Mouse (Mus musculus) neural tube, embryonic 14.5 days (tissue): Measurements from ENCODE around the gene Il12rb1. TPM values are rescaled to one million over a fixed set of nuclear protein-coding genes. Genes with fewer than 3 reads are reported as not detected.

ENCODE experiments used
- ATAC-seq: fragments of 200-750 bp; cut with Nextera tagmentation; 2 replicates; pipeline ENCODE4 v1.8.0; 2017; ENCODE audit warnings: low read depth, mild to moderate bottlenecking, moderate TSS enrichment, moderate library complexity
- H3K27ac ChIP-seq: fragments of 300-500 bp; sonication (generic); 2 replicates; pipeline ENCODE4 v1.5.1; 2014; ENCODE audit warnings: low read depth, mild to moderate bottlenecking, control low read depth, low read length, moderate library complexity, mixed read lengths
- H3K27me3 ChIP-seq: fragments of 300-500 bp; sonication (generic); 2 replicates; pipeline ENCODE4 v1.6.1; 2014; ENCODE audit warnings: low read length; ENCODE audit not compliant: control insufficient read depth, insufficient read depth
- H3K36me3 ChIP-seq: fragments of 300-500 bp; sonication (generic); 2 replicates; pipeline ENCODE4 v1.6.1; 2014; ENCODE audit warnings: low read length, mixed read lengths; ENCODE audit not compliant: control insufficient read depth, insufficient read depth
- H3K4me1 ChIP-seq: fragments of 300-500 bp; sonication (generic); 2 replicates; pipeline ENCODE4 v1.6.1; 2014; ENCODE audit warnings: low read length; ENCODE audit not compliant: control insufficient read depth, insufficient read depth
- H3K4me2 ChIP-seq: fragments of 300-500 bp; sonication (generic); 2 replicates; pipeline ENCODE4 v1.6.1; 2014; ENCODE audit warnings: mild to moderate bottlenecking, low read depth, low read length, control low read depth
- H3K4me3 ChIP-seq: fragments of 300-500 bp; sonication (generic); 2 replicates; pipeline ENCODE4 v1.5.1; 2014; ENCODE audit warnings: low read depth, low read length, control low read depth, mixed read lengths
- H3K9ac ChIP-seq: fragments of 300-500 bp; sonication (generic); replicated peaks from 2 replicates; pipeline ENCODE4 v1.6.1; 2014; ENCODE audit warnings: low read depth, mild to moderate bottlenecking, control low read depth, low read length, mixed read lengths
- H3K9me3 ChIP-seq: fragments of 300-500 bp; sonication (generic); 2 replicates; pipeline ENCODE4 v1.6.1; 2016; ENCODE audit warnings: low read length; ENCODE audit not compliant: control insufficient read depth
- WGBS: fragments of 180-500 bp; shearing (Covaris S2); extraction: QIAGEN DNeasy Blood & Tissue Kit; methylation state at CpG from one replicate; pipeline ENCODE4 v1.1.7; 2014; 5-methylcytosine and 5-hydroxymethylcytosine counted together
- polyA plus RNA-seq: library from polyadenylated mRNA; unstranded; fragments of >200 nt; fragmentation: Nextera tagmentation; extraction: Ambion mirVana; gene quantifications from 2 replicates; pipeline ENCODE4 v1.2.1, GENCODE M21; 2014

The Il12rb1 gene
- polyA plus RNA-seq, 1 experiment from 2014 or later: not detected

DNA sequence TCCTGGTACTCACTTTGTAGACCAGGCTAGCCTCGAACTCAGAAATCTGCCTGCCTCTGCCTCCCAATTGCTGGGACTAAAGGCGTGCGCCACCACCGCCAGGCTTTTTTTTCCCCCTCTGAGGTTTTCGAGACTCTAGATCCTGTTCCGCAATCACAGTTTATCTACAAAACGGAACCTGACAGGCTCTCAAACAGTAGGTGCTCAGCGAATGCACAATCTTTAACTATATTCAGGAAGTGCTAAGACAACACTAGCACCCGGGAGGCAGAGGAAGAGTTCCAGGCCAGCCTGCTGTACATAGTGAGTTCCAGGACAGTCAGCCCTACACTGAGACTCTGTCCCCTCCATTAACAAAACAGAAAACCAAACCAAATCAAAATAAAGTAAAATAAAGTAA is 42.9 kb upstream of the Il12rb1 start:
- Histone ChIP-seq H3K4me1 (peaks cover 9% of the 10 kb centered on the region), H3K9me3 (no peaks in the 10 kb centered on the region), H3K4me3 (no peak overlapping the region), H3K27me3 (no peaks in the 10 kb centered on the region), H3K9ac (no peak overlapping the region), H3K36me3 (peaks cover 25% of the 10 kb centered on the region), H3K4me2 (no peak overlapping the region), H3K27ac (no peak overlapping the region)
- WGBS: 81% methylated on average over 9 of the region's 9 CpGs
- ATAC-seq: no peak

DNA sequence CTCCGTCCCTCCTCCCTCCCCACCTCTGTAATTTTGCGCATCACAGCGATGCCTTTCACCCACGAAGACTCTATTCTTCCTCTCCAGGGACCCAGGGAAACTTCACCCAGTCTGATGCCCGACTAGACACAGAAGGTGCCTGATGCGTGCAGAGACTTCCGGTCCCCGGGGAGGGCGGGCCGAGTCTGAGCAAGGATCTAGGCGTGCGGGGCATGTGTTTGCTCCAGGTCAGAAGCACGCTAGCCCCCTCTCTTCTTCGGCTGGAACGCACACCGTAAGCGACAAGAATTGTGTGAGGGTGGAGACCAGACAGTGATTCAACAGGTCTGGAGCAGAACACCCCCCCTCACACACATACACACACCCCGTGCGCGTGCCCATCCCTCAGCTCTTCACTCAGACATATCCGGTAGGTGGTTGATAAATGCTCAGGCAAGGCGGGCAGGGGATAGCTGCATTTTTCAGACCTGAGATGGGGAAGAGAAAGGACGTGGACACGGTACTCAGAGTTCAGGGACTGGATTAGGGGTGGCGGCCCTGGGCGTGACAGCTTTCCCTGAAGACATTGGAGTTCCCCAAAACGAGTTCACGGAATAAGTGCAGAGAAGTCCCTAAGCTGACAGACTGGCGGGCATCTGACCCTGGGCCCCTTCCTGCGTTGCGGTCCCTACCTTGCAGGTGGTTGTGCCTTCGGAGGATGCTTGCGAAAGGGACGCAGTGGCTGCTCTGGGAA is 42.2 kb upstream of the Il12rb1 start:
- WGBS: 3% methylated on average over 34 of the region's 34 CpGs
- no peak for ATAC-seq
- peak overlapping the region; percentile 42 for H3K4me2 ChIP-seq
- no peak overlapping the region for H3K27ac ChIP-seq
- no peaks in the 10 kb centered on the region for H3K9me3 ChIP-seq
- no peaks in the 10 kb centered on the region for H3K27me3 ChIP-seq
- peaks cover 32% of the 10 kb centered on the region for H3K36me3 ChIP-seq
- peaks cover 6% of the 10 kb centered on the region; the same call in 1 of the 2 replicates for H3K4me1 ChIP-seq
- H3K9ac ChIP-seq: peak overlapping the region; percentile 39; the same call in 1 of the 2 replicates
- no peak overlapping the region for H3K4me3 ChIP-seq

DNA sequence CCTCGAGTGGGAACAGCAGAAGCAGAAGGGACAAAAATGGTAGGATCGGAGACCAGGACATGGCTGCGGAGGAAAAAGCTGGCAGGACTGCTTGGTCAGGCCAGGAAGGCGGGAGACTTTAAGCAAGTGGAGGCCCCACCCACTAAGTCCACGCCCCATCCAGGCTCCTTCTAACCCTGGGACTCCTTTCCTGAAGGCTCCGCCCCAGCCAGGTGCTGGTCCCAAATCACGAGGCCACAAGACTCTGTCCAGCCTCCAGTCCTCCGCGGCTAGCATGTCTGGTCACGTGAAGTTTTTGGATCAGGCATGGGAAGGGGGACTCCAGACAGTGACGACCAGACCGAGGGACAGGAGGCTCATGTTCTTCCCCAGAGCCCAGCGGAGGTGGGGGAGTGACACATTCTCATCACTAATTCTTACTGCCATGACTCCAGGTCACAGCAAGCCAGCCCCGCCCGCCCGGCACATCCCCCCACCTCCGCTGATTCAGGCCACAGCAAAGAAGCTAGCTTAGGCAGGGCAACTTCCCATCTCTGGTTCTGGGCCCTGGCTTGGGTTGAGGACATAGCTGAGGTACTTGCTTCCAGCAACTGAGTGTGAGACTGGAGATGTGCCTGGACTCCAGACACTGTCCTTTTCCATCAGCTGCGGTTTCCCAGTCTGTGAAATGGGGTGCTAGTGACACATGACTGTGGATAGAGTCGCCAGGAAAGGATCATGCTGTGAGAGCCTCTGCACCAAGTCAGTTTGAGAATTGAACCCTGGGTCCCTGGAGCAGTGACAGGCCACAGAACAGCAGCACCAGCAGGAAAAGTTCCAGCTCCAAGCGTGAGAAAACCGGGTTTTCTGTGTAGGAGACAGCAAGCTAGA is 41.4 kb upstream of the Il12rb1 start:
- no peak for ATAC-seq
- Histone ChIP-seq H3K9ac (peak overlapping the region; percentile 39), H3K9me3 (no peaks in the 10 kb centered on the region), H3K36me3 (peaks cover 40% of the 10 kb centered on the region), H3K4me1 (peaks cover 3% of the 10 kb centered on the region; the same call in 1 of the 2 replicates), H3K27ac (no peak overlapping the region), H3K4me2 (peak overlapping the region; percentile 42; the same call in 1 of the 2 replicates), H3K4me3 (no peak overlapping the region), H3K27me3 (no peaks in the 10 kb centered on the region)
- WGBS: 9% methylated on average over 21 of the region's 21 CpGs

DNA sequence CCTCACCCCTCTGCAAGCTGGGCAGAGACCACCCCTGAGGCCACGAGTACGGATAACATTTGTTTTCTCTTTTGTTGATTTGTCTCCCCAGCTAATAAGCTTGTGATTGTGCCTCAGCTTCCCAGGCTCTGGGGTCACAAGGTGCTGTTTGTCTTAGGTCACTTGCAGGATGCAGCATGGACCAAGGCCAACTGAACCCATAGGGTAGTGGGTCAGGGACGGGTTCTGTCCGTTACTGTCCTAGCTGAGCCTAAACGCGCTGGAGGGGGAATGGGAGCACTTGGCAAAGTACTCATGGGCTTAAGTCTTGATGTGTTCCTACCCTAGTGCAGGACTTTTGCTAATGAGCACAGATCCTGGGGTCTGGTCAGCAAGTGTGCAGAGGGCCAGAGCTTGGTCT is 40.7 kb upstream of the Il12rb1 start:
- Histone ChIP-seq H3K4me2 (no peak overlapping the region), H3K4me3 (no peak overlapping the region), H3K27ac (no peak overlapping the region), H3K9ac (no peak overlapping the region), H3K27me3 (no peaks in the 10 kb centered on the region), H3K4me1 (peaks cover 3% of the 10 kb centered on the region; the same call in 1 of the 2 replicates), H3K36me3 (peaks cover 45% of the 10 kb centered on the region), H3K9me3 (no peaks in the 10 kb centered on the region)
- no peak for ATAC-seq
- WGBS: 86% methylated on average over 6 of the region's 6 CpGs

DNA sequence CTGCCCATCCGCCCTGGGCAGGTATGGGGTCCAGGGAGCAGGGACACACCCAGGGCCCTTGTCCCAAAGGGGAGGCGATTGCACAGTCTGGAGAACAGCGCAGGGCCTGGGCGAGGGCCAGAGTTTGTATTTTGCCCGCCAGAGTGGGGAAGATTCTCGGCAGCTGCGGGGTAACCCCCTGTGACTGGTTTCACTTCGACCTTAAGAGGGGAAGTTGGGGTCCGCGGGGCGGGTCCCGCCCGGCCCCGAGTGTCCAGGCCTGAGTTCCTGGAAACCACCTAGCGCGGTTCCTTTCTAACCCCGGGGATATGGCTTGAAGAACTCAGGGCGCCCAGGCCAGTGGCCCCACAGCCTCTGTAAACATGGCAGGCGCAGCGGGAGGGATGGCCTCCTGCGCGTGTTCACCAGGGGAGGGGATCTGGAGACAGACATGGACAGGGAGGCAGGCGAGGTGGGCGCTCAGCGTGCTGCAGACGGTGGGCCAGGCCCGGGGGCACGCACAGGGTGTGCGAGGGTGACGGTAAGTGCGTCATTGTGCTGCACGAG is 39.9 kb upstream of the Il12rb1 start:
- 96% methylated on average over 32 of the region's 32 CpGs for WGBS
- Histone ChIP-seq H3K4me3 (no peak overlapping the region), H3K27me3 (no peaks in the 10 kb centered on the region), H3K9ac (no peak overlapping the region), H3K9me3 (no peaks in the 10 kb centered on the region), H3K36me3 (peaks cover 45% of the 10 kb centered on the region), H3K4me1 (peaks cover 7% of the 10 kb centered on the region), H3K27ac (no peak overlapping the region), H3K4me2 (no peak overlapping the region)
- ATAC-seq: no peak

DNA sequence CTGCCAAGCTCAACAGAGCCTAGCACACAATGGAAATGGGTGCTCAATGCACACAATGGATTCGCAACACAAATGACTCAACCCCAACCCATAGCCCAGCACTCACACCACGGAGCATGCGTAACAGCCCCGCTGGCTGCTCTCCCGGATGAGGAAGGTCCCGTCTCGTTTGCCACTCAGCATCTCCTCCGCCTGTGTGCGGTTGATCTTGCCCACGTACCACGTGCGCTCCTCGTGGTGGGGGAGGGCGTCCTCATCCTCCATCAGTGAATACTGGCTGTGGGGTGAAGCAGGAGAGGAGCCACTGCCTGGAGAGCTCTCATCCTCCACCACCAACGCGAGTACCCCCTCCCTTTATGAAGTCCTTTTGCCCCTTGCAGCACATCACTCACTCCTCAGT is 39.3 kb upstream of the Il12rb1 start:
- no peak overlapping the region for H3K4me3 ChIP-seq
- peak; percentile 19; the same call in 1 of the 2 replicates for ATAC-seq
- H3K9me3 ChIP-seq: no peaks in the 10 kb centered on the region
- H3K4me1 ChIP-seq: peaks cover 13% of the 10 kb centered on the region
- no peaks in the 10 kb centered on the region for H3K27me3 ChIP-seq
- 86% methylated on average over 16 of the region's 16 CpGs for WGBS
- H3K4me2 ChIP-seq: no peak overlapping the region
- no peak overlapping the region for H3K9ac ChIP-seq
- H3K27ac ChIP-seq: no peak overlapping the region
- H3K36me3 ChIP-seq: peaks cover 46% of the 10 kb centered on the region

DNA sequence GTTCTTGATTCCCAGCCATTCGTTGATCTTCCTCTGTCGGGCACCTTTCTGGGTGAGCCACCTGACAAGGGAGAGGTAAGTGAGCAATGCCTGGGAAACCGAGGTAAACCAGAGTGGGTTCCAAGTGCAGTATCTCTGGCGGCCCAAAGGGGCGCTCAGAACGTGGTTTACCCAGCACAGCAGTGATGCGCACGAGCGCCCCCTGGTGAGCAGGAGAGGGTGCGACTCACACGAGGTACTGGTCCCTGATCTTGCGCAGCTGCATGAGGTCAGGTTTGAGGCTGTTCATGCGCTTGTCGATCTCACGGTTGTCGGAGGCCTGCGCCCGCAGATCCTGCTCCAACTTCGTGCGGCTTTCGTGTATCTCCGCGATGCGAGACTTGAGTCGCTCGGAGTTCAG is 38.9 kb upstream of the Il12rb1 start:
- Histone ChIP-seq H3K4me1 (peaks cover 17% of the 10 kb centered on the region), H3K4me2 (no peak overlapping the region), H3K36me3 (peaks cover 50% of the 10 kb centered on the region), H3K27ac (no peak overlapping the region), H3K27me3 (no peaks in the 10 kb centered on the region), H3K4me3 (no peak overlapping the region), H3K9ac (no peak overlapping the region), H3K9me3 (no peaks in the 10 kb centered on the region)
- ATAC-seq: peak; percentile 73
- WGBS: 8% methylated on average over 26 of the region's 26 CpGs

DNA sequence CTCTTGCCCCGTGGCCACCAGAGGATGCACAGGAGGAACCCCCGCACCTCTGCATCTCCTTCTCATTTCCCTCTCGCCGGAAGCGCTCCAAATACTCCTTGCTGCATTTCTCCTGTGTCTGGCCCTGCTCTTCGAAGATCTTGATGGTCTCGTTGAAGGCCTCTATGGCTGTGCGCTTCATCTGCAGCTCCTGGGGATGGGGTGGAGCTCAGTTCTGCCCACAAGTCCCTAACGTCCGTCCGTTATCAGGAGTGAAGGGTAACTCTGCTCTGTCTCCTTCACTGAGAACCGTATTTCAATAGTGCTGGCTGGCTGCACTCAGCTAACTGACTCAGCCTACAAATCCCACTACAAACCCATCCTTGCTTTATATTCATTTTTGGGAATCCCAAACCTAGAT is 38.4 kb upstream of the Il12rb1 start:
- Histone ChIP-seq H3K4me1 (peaks cover 21% of the 10 kb centered on the region), H3K36me3 (peaks cover 53% of the 10 kb centered on the region), H3K9ac (no peak overlapping the region), H3K9me3 (no peaks in the 10 kb centered on the region), H3K4me3 (no peak overlapping the region), H3K27me3 (no peaks in the 10 kb centered on the region), H3K27ac (no peak overlapping the region), H3K4me2 (no peak overlapping the region)
- WGBS: 75% methylated on average over 12 of the region's 12 CpGs
- ATAC-seq: no peak

DNA sequence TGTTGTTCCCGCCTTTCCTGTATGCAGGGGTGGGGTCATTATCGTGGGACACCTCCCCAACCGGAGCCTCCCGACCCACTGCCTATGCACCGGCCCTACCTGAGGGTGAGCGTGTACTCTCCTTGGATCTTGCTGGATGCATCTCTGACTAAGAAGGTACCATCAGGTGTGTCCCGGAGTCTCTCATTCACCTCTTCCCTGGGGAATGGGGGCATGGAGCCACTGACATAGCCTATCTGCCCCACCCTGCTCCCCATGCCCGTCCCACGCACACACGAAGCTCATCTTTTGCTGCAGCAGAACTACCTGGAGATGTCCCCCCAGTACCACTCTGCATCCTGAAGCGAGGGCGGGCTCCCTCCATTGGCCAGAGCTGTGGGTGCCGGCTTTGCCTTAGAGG is 37.5 kb upstream of the Il12rb1 start:
- Histone ChIP-seq H3K27ac (no peak overlapping the region), H3K36me3 (peaks cover 53% of the 10 kb centered on the region), H3K4me3 (no peak overlapping the region), H3K4me1 (peaks cover 29% of the 10 kb centered on the region), H3K9me3 (no peaks in the 10 kb centered on the region), H3K27me3 (no peaks in the 10 kb centered on the region), H3K4me2 (no peak overlapping the region), H3K9ac (no peak overlapping the region)
- no peak for ATAC-seq
- WGBS: 98% methylated on average over 13 of the region's 13 CpGs
